Mouse (Mus musculus): ENCODE measurements around the gene Rnf111.
"Not testable (repeated sequence)": the region's sequence is repeated elsewhere in the genome, so short reads cannot be mapped to it uniquely, and the experiment has no call there.

Rnf111 gene

GRCm38 (mm10) chr9:70503626-70504041 is at the start of gene Rnf111:
Rnf111 (minus strand) TSS chr9:70503725.
- DNase-seq (ENCODE audit: low spot score), result peak; percentile 96

GRCm38 (mm10) chr9:70552233-70552632 is 48.7 kb upstream of the Rnf111 start:
- not testable (repeated sequence) for DNase-seq (ENCODE audit: low spot score)

GRCm38 (mm10) chr9:70551524-70551923 is 48.0 kb upstream of the Rnf111 start:
- DNase-seq (ENCODE audit: low spot score), result no peak

- DNase-seq (ENCODE audit: low spot score), result no peak
Measured at GRCm38 (mm10) chr9:70548304-70548703, 44.8 kb upstream of the Rnf111 start.

- not testable (repeated sequence) for DNase-seq (ENCODE audit: low spot score)
Measured at GRCm38 (mm10) chr9:70546576-70546975, 43.1 kb upstream of the Rnf111 start.

- DNase-seq (ENCODE audit: low spot score), result no peak
Measured at GRCm38 (mm10) chr9:70544831-70545230, 41.3 kb upstream of the Rnf111 start.

- DNase-seq (ENCODE audit: low spot score), result no peak
Measured at GRCm38 (mm10) chr9:70543985-70544384, 40.5 kb upstream of the Rnf111 start.

- peak; percentile 56 for DNase-seq (ENCODE audit: low spot score)
Measured at GRCm38 (mm10) chr9:70543048-70543880, 39.7 kb upstream of the Rnf111 start.

GRCm38 (mm10) chr9:70542305-70543041 is 38.9 kb upstream of the Rnf111 start, which contains the start of gene Sltm:
Sltm (plus strand) TSS chr9:70542754.
- peak; percentile 98 for DNase-seq (ENCODE audit: low spot score)

- no peak for DNase-seq (ENCODE audit: low spot score)
Measured at GRCm38 (mm10) chr9:70541584-70541983, 38.1 kb upstream of the Rnf111 start.

- no peak for DNase-seq (ENCODE audit: low spot score)
Measured at GRCm38 (mm10) chr9:70533328-70533727, 29.8 kb upstream of the Rnf111 start.

- no peak for DNase-seq (ENCODE audit: low spot score)
Measured at GRCm38 (mm10) chr9:70524366-70524765, 20.8 kb upstream of the Rnf111 start.

- DNase-seq (ENCODE audit: low spot score), result no peak
Measured at GRCm38 (mm10) chr9:70523813-70524212, 20.3 kb upstream of the Rnf111 start.

GRCm38 (mm10) chr9:70520651-70521050 is 17.1 kb upstream of the Rnf111 start:
- DNase-seq (ENCODE audit: low spot score), result no peak

- DNase-seq (ENCODE audit: low spot score), result no peak
Measured at GRCm38 (mm10) chr9:70511681-70512080, 8.2 kb upstream of the Rnf111 start.

GRCm38 (mm10) chr9:70510998-70511583 is 7.6 kb upstream of the Rnf111 start:
- no peak for DNase-seq (ENCODE audit: low spot score)

- DNase-seq (ENCODE audit: low spot score), result peak; percentile 10
Measured at GRCm38 (mm10) chr9:70509906-70510525, 6.5 kb upstream of the Rnf111 start.

- DNase-seq (ENCODE audit: low spot score), result no peak
Measured at GRCm38 (mm10) chr9:70506787-70507186, 3.3 kb upstream of the Rnf111 start.

- no peak for DNase-seq (ENCODE audit: low spot score)
Measured at GRCm38 (mm10) chr9:70506186-70506585, 2.7 kb upstream of the Rnf111 start.

GRCm38 (mm10) chr9:70503015-70503603 is 416 bp downstream of the Rnf111 start:
- no peak for DNase-seq (ENCODE audit: low spot score)

GRCm38 (mm10) chr9:70502284-70503014 is 1.1 kb downstream of the Rnf111 start:
- DNase-seq (ENCODE audit: low spot score), result no peak
